Mouse (Mus musculus): Measurements from ENCODE around the gene Msi2.

GRCm38 (mm10) chr11:88549529-88549900 is 168.8 kb downstream of the Msi2 start:
- TF ChIP-seq CTCF (IDR thresholded peaks at IDR 0.05; ENCODE audit: control insufficient read depth, insufficient read depth, low read length): no peak
- TF ChIP-seq POLR2A (IDR thresholded peaks at IDR 0.05; ENCODE audit: borderline replicate concordance, control insufficient read depth, low read depth, low read length): no peak
